Mouse (Mus musculus) thymus, postnatal 0 days (tissue): ENCODE results near the gene Rrp15. TPM values are rescaled to one million over a fixed set of nuclear protein-coding genes. Genes with fewer than 3 reads are reported as not detected.
A peak's percentile ranks its signal among the peaks of the same experiment; 100 is the strongest.

Experiments
- DNase-seq: peaks from one replicate; pipeline ENCODE4 v3.0.0-alpha.2; 2015; ENCODE audit warnings: low spot score
- polyA plus RNA-seq: library from polyadenylated mRNA; unstranded; fragments of >200 nt; fragmentation: Nextera tagmentation; extraction: Ambion mirVana; gene quantifications from 2 replicates; pipeline ENCODE4 v1.2.1, GENCODE M21; 2015

Rrp15 gene
- polyA plus RNA-seq, 1 experiment from 2014 or later, result 55.3 TPM

DNA sequence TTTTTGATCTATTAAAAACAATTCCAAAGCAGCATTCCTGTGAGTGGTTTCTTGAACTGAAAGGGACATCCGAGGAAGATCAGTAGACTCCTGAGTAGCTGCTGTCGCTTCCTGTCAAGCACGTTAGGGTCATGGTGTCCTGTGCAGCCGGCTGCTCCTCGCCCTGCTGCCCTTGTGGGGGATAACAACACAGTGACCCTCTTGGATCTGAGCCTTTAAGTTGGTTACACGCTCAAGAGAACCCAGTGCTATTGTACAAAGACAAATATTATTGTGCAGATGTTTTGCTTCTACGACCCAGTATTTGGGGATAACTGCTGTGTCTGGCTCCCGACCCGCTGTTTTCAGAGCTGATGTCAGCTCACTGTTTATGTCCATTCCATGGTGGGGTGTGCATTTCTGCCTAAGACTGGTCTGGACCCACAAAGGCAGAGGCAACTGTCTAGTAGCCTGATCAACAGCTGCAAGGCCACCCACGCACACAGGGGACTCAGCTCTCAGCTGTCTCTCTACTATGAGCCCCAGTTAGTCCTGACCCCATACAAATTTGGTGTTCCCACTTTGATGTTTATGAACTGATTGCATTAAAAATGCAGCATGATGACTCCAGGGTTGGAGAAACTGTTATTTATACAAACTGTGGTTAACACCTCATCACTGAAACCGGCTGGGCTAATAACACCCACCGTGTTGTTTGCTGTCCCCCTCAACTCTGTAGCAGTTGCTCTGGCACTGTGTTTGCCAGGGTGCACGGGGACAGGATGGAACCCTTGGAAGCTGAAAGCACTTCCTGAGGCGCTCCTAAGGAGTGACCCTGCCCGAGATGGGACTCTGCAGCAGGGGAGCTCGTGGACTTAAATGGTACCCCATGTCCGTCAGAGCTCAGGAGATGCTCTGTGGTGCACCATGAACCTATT lies 33.9 kb downstream of the Rrp15 start:
- DNase-seq, result no peak

DNA sequence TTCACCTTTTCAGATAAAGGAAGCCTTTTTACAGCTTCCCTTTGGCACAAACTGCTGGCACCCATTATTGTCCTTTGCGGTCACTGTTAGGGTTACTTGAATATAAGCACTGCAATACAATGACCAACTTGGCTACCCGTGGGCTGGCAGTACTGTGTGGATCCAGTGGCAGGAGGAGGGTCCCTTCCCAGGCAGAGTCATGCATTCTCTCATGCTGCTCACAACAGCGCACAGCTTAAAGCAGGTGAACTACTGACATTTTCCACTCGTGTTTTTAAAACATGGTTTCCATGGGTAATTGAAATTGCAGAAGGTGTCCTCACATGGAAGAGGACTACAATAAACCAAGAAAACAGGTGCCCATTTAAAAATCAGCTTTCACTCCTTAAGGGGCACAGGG lies 34.9 kb downstream of the Rrp15 start:
- DNase-seq, result no peak

DNA sequence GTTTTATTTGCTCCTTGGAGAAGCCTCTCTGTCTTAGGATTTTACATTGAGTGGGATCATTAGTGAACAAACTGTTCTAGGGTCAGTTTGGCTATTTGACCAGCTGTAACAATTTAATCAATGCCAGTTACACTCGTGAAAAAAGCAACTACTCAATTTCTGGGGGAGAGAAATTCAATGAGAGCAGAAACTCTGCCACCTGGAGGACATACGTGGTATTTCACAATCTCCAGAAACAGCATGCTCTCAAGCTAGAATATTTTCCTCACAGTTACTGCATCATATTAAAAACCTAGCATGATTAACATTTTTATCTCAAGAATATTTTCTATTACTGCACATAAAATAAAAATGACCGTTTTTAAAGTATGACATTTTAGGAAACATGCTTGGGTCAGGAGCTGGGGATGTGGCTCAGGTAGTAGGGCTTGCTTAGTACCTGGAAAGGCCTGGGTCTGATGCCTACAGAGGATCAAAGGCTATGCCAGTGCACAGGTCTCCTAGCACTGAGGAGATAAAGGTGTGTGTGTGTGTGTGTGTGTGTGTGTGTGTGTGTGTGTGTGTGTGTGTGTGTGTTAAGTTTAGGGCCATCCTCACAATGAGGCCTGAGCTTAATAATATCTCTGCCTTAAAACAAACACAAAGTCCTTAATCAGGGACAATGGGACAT lies 36.2 kb downstream of the Rrp15 start:
- DNase-seq, result peak; percentile 28

DNA sequence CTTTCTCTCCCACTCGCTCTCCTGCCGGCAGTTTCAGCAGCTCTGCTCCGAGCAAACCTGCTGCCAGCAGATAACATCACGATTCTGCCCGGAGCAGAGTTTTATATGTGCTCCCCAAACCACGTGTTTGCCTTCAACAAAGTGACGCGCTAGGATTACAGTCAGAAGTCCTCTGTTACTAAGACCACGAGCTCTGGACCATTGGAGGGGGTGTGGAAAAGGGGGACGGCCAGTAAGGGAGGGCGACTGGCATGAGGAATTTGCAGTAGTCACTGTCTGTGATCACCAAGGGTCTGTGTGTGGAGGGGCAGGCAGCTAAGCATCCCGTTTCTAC lies 43.3 kb downstream of the Rrp15 start, which contains the start of gene Tgfb2:
TSS of gene Tgfb2 (minus strand) at position 75 of the 334 bp plus-strand sequence.
- DNase-seq, result no peak

DNA sequence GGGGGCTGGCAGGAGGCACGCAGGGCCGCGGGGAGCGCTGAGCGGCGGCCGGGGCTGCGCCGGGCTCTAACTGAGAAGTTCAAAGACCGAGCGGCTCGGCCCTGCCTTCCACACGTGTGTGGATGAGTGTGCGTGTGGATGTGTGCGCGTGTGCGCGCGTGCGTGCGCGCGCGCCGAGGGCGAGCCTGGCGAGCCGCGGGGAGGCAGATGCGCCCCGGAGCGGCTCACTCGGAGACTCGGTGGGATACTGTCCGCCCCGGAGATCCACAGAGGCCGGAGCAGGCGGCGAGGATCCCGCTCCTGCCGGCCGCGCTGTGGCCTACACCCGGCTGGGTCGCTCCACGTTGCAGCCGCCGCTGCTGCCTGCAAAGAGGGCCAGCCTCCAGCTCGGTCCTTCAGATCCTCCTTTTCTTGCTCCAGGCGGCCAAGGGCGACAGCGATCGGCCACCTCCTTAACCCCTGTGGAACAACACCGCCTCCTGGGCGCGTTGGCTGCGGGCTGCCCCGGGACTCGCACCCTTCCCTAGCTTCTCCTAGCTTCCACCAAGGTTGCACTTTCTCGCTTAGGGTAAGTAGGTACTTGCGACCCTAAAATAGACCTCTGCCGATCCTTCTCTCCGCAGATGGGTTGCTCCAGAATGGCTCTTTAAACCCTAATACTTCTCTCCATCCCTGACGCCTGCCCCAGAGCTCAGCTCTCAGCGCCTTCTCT lies 43.8 kb downstream of the Rrp15 start:
- DNase-seq, result peak; percentile 56

DNA sequence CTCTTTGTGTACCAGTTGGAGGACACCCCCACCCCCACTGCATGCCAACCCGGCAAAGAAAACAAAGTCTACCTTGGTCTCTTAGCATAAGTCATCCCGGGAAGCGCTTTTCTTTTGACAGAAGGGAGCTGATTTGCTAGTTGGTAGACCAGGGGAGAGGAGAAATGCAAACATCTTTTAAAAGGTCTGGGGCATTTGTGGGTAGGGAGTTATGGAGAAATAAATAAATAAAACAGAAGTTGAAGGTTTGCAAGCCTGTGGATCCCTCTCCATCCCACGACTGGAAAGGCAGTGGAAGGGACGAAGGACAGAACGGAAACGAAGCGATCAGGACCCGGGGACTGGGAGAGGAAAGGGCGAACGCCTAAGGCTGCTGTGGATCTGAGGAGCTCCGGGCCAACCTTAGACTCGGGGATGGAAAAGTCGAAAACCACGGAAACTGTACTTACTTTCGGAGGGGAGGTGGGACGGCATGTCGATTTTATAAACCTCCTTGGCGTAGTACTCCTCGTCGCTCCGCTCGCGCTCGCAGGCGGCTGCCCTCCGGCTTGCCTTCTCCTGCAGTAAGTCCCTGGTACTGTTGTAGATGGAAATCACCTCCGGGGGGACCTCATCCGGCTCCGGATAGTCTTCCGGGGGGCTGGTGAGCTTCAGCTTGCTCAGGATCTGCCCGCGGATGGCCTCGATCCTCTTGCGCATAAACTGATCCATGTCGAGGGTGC lies 45.0 kb downstream of the Rrp15 start:
- DNase-seq, result no peak

DNA sequence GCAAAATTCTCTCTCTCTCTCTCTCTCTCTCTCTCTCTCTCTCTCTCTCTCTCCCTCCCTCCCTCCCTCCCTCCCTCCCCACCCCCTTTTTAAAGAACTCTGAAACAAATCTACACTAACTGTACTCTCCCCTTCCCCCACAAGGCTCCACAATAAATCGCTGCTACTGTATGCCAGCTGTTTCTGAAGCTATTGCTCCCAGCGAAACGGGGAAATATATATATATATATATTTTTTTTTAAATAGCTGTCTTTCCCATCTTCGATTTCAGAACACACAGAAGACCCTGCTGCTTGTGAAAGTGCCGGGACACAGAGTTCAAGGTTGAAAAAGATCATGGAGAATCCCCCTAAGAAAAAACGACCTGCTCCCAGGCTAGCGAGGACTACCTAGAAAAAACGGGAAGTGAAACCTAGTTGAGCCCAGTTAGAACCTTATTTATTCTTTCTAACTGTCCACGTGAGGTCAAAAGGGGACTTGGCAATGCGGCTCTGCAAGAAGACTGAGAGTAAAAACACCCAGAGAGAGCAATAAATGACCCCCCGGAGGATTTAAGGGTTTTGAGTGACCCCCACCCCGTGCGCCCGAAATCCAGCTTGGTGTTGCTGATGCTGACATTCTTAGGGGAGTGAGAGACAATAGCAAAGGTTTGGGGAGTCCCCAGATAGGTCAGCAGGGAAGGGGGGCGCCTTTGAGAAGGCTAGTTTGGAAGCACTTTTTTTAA lies 45.7 kb downstream of the Rrp15 start:
- DNase-seq, result no peak

DNA sequence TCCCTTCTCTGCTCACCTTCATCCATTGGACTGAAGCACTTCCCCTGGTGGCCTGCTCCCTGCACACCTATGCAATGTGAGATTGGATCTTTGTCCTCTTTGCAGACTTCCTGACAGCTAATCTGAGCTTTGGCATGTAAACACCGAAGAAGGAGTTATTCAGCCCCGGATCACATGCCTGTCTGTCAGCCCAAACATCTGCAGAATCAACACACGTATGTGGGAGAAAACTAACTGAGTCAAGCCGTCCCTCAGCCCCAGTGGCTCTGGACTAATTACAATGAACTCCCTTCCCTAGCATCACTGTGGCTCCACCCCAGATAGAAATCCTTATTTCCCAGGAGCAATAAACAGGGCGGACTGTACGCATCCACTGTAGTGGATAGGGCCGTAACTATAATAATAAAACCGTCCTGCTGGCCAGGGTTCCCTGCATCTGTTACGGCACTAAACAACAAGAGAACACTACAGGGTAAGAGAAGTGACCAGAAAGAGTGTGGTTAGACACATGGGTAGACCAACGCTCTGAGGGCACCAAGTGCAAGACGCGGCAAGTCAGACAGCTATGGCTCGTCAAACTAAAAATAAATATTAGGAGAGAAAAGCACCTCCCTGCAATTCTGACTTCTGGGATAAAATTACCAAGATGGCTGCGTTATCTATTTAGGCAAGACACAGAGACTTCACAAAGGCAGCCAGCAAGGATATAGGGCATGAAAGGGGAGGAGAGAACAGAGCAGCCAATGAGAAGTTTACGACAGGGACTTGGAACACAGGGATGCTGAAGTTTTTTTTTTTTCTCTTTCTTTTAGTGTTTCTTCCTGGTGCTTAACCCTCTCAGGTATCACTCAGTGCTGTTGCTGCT lies 46.5 kb downstream of the Rrp15 start:
- no peak for DNase-seq

DNA sequence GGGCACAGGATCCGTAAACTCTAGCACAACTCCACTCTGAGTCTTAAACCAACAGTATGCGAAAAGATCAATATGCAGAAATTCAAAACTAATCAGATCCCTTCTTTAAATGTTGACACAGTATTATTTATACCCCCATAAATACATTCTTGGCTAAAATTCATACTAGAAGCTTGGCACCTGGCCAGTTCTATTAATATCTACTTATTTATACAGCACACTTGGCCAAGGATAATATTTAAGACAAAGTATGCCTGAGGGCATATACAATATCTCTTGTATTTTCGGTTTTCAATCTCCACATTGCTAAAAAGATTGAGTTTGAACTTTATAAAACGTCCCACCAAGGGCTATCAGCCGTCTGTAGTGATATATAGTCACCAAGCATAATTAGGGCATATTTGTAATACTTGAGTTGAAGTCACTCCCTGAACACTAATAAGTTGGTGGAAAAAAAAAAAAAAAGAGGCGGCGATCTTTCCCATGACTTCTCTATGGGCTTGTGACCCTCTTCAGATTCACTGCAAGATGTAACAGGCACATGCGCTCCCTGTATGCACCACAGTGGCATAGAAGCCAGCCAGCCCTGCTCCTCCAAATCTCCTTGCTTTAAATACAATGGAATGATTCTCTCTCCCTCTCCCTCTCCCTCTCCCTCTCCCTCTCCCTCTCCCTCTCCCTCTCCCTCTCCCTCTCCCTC lies 47.8 kb downstream of the Rrp15 start:
- no peak for DNase-seq

DNA sequence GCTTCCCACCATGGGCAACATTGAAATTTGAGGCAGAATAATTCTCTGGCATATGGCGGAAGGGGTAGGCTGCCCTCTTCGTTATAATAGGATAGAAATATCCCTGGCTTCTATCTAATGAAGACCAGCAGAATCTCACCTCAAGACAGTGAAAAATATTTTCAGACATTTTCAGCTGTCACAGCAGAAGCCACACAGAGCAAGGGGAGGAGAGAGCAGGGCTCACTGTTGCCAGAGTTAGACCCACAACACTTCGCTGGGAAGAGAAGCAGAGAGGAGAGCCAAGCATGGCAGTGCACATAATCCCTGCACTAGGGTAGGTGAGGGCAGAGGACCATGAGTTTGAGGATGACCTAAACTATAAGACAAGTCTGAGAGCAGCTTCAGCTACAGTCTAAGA lies 48.7 kb downstream of the Rrp15 start:
- no peak for DNase-seq

DNA sequence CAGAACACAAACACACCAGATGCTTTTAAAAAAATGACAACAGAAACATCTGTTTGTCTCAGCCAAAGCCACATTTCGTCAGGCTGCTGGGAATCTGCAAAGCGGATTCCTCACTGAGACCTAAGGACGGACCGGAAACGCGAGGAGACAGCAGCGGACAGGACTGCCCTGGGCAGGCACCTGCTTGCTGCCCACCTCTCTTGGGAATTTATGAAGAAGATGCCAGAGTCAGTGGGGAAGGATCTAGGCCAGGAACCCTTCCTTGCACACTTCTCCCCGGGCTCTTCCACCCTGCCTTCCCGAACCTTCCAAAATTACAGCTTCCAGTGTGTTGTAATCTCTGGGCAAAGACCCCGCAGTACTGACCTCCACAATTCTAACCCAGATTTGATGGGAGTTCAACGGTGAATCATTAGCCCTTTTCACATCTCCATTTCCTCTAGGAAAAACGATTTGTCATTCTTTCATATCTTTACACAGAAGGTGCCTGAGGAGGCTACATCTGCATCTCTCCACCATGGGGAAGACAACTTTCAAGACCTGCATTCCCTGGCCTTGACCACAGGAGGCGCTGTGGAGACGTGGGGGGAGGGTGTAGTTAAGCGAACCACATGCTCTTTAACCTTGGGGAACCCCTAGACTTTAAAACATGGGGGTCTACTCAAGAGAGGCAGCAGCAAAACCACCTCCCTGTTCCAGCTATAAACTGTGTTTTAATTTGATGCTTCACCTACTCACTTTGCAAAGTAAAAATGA lies 50.4 kb downstream of the Rrp15 start:
- no peak for DNase-seq

DNA sequence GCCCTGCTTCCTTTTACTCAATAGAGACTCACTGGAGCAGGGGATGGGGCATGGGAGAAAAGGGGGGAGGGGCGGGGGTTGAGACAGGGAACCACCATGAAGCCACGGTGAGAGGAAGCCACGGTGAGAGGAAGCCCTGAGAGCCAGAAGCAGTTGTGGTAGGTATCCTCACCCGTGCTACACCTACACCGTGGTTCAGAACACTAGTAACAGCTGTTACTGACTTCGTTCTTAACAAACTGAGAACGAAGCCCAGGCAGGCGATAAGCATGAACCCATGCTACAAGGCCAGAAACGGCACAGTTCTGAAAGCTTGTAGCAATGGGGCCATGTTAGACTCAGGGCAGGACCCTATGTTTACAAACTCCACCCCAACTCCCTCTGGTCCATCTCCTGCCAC lies 52.9 kb downstream of the Rrp15 start:
- no peak for DNase-seq

DNA sequence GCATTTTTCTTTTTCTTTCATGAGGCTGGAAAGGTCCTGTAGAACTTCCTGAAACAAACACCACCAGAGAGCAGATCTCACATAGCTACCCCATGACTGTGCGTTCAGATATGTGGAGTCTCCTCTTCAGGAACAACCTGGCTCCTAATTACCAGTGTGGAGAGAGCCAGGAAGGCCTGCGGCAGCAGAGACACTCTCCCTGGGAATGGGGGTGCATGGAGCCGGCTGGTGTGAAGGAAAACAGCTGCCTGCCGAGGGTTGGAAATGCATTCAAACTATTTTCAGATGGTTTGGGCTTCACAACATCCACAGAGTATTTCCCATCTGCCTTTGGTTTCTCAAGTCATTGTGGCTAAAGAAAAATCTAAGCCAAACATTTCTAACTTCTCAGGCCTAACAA lies 53.8 kb downstream of the Rrp15 start:
- no peak for DNase-seq

DNA sequence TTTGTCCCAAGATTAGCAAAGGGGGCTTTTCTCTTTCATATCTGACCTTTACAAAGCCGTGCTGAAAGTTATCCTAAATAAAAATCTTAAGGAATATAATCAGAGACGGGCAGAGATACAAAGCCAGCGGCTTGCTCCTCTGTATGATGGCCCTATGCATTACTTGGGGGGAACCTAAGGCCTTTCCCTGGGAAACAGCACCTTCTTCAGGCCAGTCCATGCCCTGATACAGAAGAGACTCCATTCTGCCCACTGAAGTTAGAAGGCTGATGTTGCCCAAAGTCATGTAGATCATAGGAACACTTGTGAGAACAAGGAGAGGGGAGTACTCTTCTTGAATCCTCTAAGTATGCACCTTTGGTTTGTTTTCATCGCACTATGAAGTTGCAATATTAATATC lies 56.8 kb downstream of the Rrp15 start:
- DNase-seq, result no peak

DNA sequence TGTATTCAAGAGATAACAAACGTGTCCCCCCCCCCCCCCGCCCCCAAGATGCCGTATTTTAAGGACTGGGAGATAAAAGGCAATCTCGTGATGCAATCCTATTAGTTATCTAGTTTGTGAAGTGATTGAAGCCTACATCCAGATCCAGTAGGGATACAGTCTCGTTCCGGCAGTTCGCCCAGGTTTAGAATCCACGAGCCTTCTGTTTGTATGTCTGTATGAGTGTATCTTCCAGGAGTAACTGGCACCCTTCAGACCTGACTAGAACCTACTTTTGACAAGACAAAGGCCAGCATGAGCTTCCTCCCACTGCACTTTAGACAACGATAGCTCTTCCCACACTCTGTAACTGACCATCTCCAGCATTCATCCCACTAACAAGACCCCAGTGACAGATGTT lies 57.5 kb downstream of the Rrp15 start:
- DNase-seq, result no peak

DNA sequence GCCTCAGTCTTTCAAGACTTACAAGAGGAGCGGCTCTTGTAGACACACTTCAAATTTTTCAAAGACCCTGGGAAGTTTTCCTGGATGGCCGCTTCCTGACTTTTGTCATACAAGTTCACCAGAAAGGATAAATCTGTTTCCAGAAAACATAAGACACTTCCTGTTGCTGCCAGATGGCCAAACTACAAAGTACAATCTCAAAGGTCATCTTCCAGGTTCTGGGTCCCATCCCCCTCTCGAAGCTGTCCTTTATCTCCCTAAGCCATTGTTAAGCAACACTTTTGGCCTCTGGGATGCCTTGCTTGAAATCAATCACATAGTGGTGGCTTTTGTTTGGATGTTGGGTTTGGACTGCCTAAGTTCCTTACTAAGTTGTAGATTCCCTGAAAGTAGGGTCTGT lies 65.1 kb downstream of the Rrp15 start:
- no peak for DNase-seq

DNA sequence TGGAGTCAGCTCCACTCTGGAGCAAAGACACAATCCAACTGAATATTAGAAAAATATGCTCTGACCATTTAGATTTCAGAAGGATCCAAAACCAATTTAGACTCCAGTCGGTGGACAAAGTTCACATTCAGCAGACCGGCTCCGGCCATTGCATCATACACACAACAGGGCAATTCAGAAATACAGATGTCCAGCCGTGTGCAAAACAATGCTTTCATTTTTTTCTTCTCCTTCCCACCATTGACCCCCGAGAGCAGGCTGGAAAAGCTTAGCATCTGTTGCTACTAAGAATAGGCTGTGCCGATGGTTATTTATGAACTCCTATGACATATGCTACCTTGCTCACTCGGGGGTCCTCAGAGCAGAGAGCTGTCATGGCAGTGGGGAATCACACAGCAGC lies 66.6 kb downstream of the Rrp15 start:
- no peak for DNase-seq

DNA sequence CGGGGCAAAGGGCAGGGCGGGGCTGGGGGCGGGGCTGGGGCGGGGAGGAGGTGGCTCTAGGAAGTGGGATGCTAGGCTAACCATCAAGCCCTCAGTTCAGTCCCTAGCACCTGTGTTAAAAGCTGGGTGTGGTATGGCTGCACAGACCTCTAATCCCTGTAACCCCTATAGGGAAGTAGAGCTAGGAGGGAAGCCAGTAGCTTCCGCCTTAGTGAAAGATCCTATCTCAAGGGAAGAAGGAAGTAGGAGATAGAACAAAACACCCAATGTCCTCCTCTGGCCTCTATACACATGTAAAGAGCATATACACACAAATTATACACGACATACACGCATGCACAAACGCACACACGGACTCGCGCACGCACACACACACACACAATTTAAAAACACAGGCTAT lies 71.5 kb downstream of the Rrp15 start:
- DNase-seq, result no peak

DNA sequence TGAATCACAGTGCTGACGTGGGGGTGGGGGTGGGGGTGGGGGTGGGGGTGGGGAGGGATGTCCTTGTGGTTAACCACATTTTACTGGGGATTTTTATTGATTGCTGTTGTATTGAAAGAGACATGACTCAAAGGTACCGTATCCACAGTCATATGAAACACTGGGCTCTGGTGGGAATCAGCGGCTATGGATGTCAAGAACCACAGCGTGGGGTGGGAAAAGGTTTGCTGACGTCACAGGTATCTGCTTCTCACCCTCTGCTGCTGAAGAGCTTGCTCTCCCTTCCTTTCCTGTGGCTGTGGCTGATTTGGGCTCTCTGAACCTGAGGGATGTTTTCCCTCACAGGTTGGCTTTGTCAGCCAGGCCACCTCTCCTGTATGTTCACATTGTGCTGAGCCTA lies 73.0 kb downstream of the Rrp15 start:
- no peak for DNase-seq
